Mouse (Mus musculus): ENCODE results near the gene H2-Q4.
"Not testable (repeated sequence)": the region's sequence is repeated elsewhere in the genome, so short reads cannot be mapped to it uniquely, and the experiment has no call there.

- TF ChIP-seq POLR2A (IDR thresholded peaks at IDR 0.05; ENCODE audit: low read depth, low read length); CTCF (IDR thresholded peaks at IDR 0.05; ENCODE audit: borderline replicate concordance, insufficient read depth, low read length): not testable (repeated sequence)
These were observed 42.9 kb downstream of the H2-Q4 start for GRCm38 (mm10) chr17:35422360-35422759.

All from embryonic fibroblast, embryonic 13.5 days (primary cell).